Mouse (Mus musculus) common myeloid progenitor, adult 5-6 weeks (primary cell): ENCODE measurements around the gene As3mt. TPM values are rescaled to one million over a fixed set of nuclear protein-coding genes. Genes with fewer than 3 reads are reported as not detected.
"Not testable (repeated sequence)": the region's sequence is repeated elsewhere in the genome, so short reads cannot be mapped to it uniquely, and the experiment has no call there.

ENCODE experiments used
- ATAC-seq: replicated peaks from 2 replicates; pipeline ENCODE4 v1.8.0; 2016; ENCODE audit warnings: low read depth, mild to moderate bottlenecking, moderate TSS enrichment, inconsistent platforms; ENCODE audit not compliant: poor library complexity, severe bottlenecking
- total RNA-seq: library from RNA; stranded (forward); fragments of 200-1000, 187-1606 nt; gene quantifications from 2 replicates; pipeline ENCODE4 v1.2.3, GENCODE M21; 2017

Gene As3mt
- total RNA-seq, 1 experiment from 2014 or later = 48.9 TPM

- ATAC-seq = no peak
These were observed 69.6 kb downstream of the As3mt start for GRCm38 (mm10) chr19:46776850-46777249.

DNA sequence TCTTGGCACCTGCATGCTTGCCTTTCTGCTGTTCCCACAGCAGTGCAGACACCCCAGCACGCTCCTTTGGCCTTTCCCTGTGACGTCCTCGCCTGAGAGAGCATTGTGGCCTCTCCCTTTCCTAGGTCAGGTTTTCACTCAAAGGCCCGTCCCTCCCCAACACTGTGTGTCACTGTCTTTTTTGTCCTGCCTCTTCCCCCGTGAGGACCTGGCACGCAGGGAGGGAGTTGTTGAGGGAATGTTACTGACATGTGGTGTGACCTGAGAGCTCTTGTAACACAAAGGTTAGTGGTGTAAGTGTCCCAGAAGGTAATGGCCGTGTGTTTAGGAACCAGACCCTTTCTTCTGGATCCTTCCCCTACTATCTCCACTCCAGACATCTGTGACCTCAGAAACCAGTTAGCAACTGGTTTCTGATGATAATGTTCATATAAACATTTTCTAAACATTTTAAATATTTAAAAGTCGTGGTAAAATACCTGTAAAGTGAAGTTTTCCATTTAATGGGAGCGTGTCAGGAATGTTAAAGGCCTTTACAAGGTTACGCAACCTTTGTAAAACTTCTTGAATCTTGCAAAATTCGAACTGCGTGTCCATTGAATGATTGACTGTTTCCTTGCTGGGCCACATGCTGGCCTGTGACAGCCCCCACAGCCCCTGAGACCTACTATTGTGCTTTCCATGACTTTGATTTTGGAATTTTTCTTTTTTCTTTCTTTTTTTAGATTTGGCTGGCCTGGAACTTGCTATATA is 70.8 kb downstream of the As3mt start:
- ATAC-seq = no peak

DNA sequence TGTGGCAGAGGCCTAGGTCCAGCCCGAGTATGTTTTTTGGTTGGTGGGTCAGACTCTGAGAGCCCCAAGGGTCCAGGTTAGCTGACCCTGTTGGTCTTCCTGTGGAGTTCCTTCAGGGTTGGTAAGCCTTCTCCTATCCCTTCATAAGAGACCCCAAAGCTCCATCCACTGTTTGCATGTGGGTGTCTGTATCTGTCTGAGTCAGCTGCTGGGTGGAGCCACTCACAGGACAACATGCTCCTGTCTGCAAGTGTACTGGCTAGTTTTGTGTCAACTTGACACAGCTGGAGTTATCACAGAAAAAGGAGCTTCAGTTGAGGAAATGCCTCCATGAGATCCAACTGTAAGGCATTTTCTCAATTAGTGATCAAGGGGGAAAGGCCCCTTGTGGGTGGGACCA is 71.9 kb downstream of the As3mt start:
- ATAC-seq = not testable (repeated sequence)

DNA sequence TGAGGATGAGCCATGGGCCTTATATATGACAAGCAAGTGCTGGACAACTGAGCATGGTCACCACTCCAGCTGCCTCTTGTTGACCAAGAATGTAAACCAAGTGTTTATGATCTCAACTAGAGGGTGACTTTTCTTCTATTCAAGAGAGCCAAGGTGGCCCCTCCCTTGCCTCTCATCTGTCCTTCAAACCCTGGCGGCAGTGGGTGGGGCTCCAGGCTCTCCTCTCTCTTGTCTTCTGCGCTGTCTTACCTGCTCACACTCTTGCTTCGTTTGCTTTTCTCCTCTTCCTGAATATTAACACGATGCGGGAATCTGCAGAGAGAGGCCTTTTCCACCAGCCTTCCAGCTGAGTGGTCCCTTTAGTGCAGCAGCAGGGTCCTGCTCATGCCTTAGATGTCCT is 76.8 kb downstream of the As3mt start:
- ATAC-seq = no peak; the same call in 1 of the 2 replicates

DNA sequence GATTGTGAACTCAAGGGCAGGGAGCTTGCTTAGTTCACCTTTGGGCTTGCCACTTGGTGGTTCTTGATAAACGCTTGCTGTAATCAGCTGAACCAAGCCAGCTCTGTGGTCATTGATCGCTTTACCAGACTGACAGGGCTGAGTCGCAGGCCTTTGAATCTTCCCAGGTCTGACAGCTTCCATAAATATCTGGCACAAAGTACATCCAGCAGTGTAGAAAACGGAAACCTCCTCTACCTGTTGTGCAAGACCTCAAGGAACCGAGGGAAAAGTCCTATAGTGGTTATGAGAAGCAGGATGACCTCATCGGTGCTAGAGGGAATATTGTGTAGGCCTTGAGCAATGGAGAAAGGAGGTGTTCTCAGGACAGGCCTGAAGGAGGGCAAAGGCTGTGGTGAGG is 77.2 kb downstream of the As3mt start:
- ATAC-seq = no peak; the same call in 1 of the 2 replicates

- ATAC-seq = no peak
These were observed 78.4 kb downstream of the As3mt start for GRCm38 (mm10) chr19:46785633-46786032.

DNA sequence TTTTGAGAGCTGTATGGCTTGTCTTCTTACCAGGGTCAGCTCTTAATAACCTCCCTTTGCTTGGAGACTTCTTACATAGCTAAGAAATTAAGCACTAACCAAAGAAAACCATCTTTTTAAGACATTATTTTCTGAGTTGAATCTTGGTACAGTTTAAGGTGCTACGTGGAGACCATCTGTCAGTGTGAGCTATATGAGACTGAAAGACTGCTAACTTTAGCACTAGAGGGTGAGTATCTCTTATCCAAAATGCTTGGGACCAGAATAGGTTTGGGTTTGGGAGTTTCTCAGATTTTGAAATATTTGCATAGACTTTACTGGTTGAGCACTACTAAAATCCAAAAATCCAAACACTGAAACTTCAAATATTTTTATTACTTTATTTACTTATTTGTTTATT is 82.5 kb downstream of the As3mt start:
- ATAC-seq = no peak

Other genes with a start within 250 kb of the As3mt start
- gene Trim8, start 205.8 kb upstream of the As3mt start, total RNA-seq = 17.7 and 30.3 TPM in 2 replicates
- 25.5 and 27.3 TPM in 2 replicates for gene Arl3, start 134.3 kb upstream of the As3mt start, total RNA-seq
- 8.9 and 13.3 TPM in 2 replicates for gene Sfxn2, start 134.1 kb upstream of the As3mt start, total RNA-seq
- 19.1 and 27.7 TPM in 2 replicates for gene Wbp1l, start 108.4 kb upstream of the As3mt start, total RNA-seq
- not detected in 2 replicates for gene Cyp17a1, start 34.3 kb upstream of the As3mt start, total RNA-seq
- gene Borcs7, start 17.6 kb upstream of the As3mt start, total RNA-seq = 3.7 and 5.8 TPM in 2 replicates
- 9.0 and 10.7 TPM in 2 replicates for gene Cnnm2, start 54.1 kb downstream of the As3mt start, total RNA-seq